Mouse (Mus musculus) liver, embryonic 16.5 days (tissue): ENCODE data around the gene Mctp2. TPM values are rescaled to one million over a fixed set of nuclear protein-coding genes. Genes with fewer than 3 reads are reported as not detected.
A peak's percentile ranks its signal among the peaks of the same experiment; 100 is the strongest.

Source experiments
- ATAC-seq: fragments of 200-750 bp; cut with Nextera tagmentation; 2 replicates; pipeline ENCODE4 v1.8.0; 2017; ENCODE audit warnings: low read depth, mild to moderate bottlenecking, moderate number of reproducible peaks, moderate library complexity
- H3K27ac ChIP-seq: fragments of 300-500 bp; sonication (generic); 2 replicates; pipeline ENCODE4 v1.5.1; 2014; ENCODE audit warnings: mild to moderate bottlenecking, low read length
- H3K27me3 ChIP-seq: fragments of 300-500 bp; sonication (generic); 2 replicates; pipeline ENCODE4 v1.6.1; 2014; ENCODE audit warnings: low read depth, low read length, mixed read lengths; ENCODE audit not compliant: control insufficient read depth, insufficient read depth
- H3K36me3 ChIP-seq: fragments of 300-500 bp; sonication (generic); 2 replicates; pipeline ENCODE4 v1.6.1; 2014; ENCODE audit warnings: mild to moderate bottlenecking; ENCODE audit not compliant: control insufficient read depth, insufficient read depth
- H3K4me1 ChIP-seq: fragments of 300-500 bp; sonication (generic); 2 replicates; pipeline ENCODE4 v1.6.1; 2014; ENCODE audit warnings: low read depth, low read length, mixed read lengths; ENCODE audit not compliant: control insufficient read depth
- H3K4me2 ChIP-seq: fragments of 300-500 bp; sonication (generic); 2 replicates; pipeline ENCODE4 v1.6.1; 2014; ENCODE audit warnings: low read depth, low read length, mixed read lengths
- H3K4me3 ChIP-seq: fragments of 300-500 bp; sonication (generic); 2 replicates; pipeline ENCODE4 v1.5.1; 2014; ENCODE audit warnings: low read depth, mild to moderate bottlenecking, low read length
- H3K9ac ChIP-seq: fragments of 300-500 bp; sonication (generic); 2 replicates; pipeline ENCODE4 v1.6.1; 2014; ENCODE audit warnings: low read depth, low read length
- H3K9me3 ChIP-seq: fragments of 300-500 bp; sonication (generic); replicated peaks from 2 replicates; pipeline ENCODE4 v1.6.1; 2016; ENCODE audit warnings: low read length; ENCODE audit not compliant: control insufficient read depth
- WGBS: fragments of 180-500 bp; shearing (Covaris S2); extraction: QIAGEN DNeasy Blood & Tissue Kit; methylation state at CpG from one replicate; pipeline ENCODE4 v1.1.7; 2014; ENCODE audit not compliant: insufficient replicate concordance; 5-methylcytosine and 5-hydroxymethylcytosine counted together
- polyA plus RNA-seq: library from polyadenylated mRNA; unstranded; fragments of >200 nt; fragmentation: Nextera tagmentation; extraction: Ambion mirVana; gene quantifications from 2 replicates; pipeline ENCODE4 v1.2.1, GENCODE M21; 2015

The Mctp2 gene
- polyA plus RNA-seq, 1 experiment from 2014 or later = 0.61 TPM

DNA sequence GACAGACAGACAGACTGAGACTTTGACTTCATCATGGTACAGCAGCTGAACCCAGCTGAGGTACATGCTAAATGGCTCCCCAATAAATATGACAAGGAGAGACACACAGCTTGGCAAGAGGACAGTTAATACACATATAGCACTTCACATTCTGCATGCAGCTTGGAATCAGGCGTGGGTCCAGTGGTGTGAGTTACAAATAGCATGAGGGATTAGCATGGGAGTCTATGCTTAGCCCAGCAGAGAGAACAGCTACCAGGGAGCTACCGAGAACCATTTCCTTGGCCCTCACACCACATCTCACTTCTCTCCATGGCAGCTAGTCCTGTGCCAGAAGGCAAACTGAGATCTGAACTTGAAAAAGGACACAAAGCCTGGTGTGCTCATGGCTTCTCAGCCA, 137.1 kb downstream of the Mctp2 start:
- Histone ChIP-seq H3K4me2 (no peak overlapping the region), H3K27ac (no peak overlapping the region), H3K27me3 (no peaks in the 10 kb centered on the region), H3K4me1 (no peaks in the 10 kb centered on the region), H3K36me3 (no peaks in the 10 kb centered on the region), H3K9me3 (no peaks in the 10 kb centered on the region), H3K4me3 (no peak overlapping the region), H3K9ac (no peak overlapping the region)
- WGBS = 63% methylated on average over 2 of the region's 2 CpGs
- no peak for ATAC-seq

DNA sequence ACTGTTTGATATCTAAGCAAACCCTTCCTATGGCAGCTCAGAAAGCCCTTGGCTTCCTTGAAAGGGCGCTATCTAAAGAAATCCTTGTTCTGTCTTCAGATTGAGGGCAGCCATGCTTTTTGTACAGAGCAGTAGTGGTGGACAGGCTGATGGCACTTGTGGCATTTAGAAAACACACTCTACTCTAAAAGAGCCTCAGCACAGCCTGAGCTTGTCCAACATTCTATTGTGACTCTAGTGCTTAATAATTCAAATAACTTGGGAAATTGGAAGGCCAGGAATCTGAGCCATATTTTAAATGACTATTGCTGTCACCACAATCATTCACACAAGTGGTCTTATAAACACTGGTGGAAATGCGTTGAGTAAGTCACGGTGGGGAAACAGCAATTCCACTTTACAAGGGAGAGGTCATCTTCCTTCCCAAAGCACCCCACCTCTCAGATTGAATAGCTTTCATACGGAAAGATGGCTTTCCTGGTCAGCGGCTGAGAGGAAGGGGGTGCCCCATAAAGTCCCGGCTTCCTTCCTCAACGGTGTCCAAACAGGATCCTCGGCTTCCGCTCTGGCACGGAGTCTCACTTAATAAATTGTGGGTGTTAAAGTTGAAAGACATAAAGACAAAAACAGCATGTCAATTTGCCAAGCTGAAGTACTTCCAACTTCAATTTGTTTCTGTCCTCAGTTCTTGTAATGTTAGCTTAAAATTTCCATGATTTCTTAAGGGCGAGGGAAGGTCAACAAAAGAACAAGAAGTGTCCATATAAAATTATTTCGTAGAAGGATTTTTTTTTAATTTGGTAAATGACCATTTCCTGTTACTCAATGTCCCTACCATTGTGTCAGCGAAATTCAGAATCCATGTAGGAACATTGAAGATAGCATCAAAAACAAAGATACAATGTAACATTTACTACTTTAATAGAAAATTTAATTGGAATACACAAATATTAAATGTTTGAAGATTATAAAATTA, 140.4 kb downstream of the Mctp2 start:
- 26% methylated on average over 13 of the region's 13 CpGs for WGBS
- Histone ChIP-seq H3K36me3 (no peaks in the 10 kb centered on the region), H3K27ac (no peak overlapping the region), H3K4me2 (no peak overlapping the region), H3K27me3 (no peaks in the 10 kb centered on the region), H3K9ac (no peak overlapping the region), H3K4me3 (no peak overlapping the region), H3K9me3 (no peaks in the 10 kb centered on the region), H3K4me1 (no peaks in the 10 kb centered on the region)
- 0 out of 2 replicates have a peak, but pooled peaks have one; percentile 21 for ATAC-seq

DNA sequence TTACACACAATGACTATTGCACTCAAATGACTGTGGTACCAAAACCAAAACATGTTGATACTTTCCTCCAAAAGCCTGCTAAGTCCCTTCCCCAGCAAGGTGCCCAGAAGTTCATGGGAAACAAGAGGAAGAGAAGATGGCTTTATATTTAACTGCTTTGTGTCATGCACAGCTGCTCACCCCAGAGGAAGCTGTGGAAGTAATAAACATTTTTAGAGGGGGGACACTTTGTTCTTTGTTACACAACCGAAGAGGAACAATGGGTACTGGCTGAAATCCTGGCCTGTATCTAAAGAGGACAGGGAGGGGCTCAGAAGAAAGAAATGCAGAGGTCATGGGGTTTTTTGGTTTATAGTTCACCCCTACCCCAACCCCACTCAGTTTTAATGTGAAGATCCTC, 144.2 kb downstream of the Mctp2 start:
- Histone ChIP-seq H3K9me3 (no peaks in the 10 kb centered on the region), H3K27ac (no peak overlapping the region), H3K4me3 (no peak overlapping the region), H3K4me1 (no peaks in the 10 kb centered on the region), H3K27me3 (no peaks in the 10 kb centered on the region), H3K9ac (no peak overlapping the region), H3K4me2 (no peak overlapping the region), H3K36me3 (no peaks in the 10 kb centered on the region)
- no peak for ATAC-seq
- WGBS = 10% methylated on average over 1 of the region's 1 CpGs

DNA sequence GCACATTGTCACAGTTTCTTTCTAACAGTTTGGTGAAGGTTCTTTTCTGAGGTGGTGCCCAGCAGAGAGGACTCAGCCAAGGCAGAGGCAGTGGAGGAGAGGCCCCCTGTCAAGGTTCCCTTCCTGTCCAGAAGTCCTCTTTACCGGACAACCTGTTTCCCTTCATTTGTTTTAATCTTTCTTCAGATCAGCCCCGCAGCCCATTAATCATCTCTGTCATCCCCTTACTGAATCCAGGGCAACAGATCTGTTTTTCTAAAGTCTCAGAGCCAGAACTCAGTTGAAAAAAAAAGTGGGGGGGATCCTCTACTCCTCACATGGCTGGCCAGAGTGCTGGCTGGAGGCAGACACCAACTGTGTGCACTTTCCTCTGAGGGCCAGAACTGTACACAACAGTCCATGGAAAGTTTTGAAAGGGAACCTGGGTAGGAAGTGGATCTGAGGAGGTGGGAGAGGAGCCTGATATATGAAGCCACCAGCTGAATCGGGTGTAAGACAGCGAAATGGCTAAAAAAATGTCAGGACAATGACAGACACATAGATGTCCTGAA, 146.8 kb downstream of the Mctp2 start:
- Histone ChIP-seq H3K27me3 (no peaks in the 10 kb centered on the region), H3K9ac (no peak overlapping the region), H3K27ac (no peak overlapping the region), H3K4me3 (no peak overlapping the region), H3K4me2 (no peak overlapping the region), H3K9me3 (no peaks in the 10 kb centered on the region), H3K36me3 (no peaks in the 10 kb centered on the region), H3K4me1 (no peaks in the 10 kb centered on the region)
- 39% methylated on average over 4 of the region's 4 CpGs for WGBS
- ATAC-seq = no peak

DNA sequence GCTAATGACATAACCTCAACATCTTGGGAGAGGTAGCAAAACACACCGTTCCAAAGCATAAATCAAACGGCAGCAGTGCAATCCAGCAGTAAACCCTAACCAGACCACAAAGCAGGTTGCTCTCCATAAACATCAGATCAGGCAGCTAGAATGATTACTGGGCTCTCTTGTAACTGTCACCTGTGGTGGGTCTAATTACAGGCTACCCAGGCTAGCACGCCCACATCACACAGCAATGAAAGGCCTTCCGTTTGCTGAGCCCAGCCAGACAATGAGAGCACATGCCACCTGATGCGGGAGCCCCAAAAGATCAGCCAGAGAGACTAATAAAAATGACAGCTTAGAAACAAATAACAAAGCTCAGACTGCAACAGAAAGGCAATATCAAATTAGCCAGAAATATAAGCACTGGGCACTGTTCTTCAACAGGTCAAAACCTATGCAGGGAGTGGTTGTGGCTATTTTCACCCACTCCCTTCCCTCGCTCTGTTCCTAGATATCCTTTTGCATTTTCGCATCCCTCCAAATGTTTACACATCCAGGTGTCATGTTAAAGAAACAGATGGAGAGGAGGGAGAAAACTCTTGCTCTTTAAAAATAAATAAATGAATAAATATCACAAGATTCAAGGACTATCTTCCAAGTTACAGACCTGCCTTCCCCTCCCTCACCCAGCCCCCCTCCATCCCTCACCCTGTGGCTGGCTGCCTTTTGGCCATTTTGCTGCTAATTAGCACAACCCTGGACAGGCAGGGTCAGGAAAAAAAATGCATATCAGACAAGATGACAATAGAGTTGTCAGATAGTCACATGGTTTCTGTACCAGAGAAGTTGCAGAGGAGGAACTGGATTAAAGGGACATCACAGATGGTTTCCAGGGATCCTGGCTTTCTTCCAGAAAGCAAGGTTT, 155.4 kb downstream of the Mctp2 start:
- Histone ChIP-seq H3K9ac (no peak overlapping the region), H3K4me1 (no peaks in the 10 kb centered on the region), H3K4me3 (no peak overlapping the region), H3K27me3 (no peaks in the 10 kb centered on the region), H3K9me3 (no peaks in the 10 kb centered on the region), H3K27ac (no peak overlapping the region), H3K4me2 (no peak overlapping the region), H3K36me3 (no peaks in the 10 kb centered on the region)
- no peak for ATAC-seq
- 61% methylated on average over 7 of the region's 7 CpGs for WGBS

DNA sequence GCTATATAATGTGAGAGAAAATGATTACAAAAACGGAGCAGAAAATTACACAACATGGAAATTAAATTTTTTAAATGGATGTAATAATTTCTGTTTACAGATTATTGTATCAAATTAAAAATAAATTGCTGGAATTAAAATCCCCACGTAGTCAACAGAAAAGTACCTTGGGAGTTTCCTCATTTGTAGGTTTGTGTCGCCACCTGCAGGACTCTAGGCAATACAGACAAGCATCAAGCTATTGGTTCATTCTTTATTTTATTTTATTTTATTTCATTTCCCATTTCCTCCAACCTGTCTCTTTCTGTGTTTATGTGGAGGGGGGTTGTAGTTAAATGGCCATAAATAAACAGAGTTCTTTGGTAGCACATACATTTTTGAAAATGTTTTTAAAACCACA, 157.3 kb downstream of the Mctp2 start:
- no peak overlapping the region for H3K4me3 ChIP-seq
- H3K27me3 ChIP-seq = no peaks in the 10 kb centered on the region
- WGBS = 19% methylated on average over 3 of the region's 3 CpGs
- no peak overlapping the region for H3K4me2 ChIP-seq
- H3K27ac ChIP-seq = no peak overlapping the region
- H3K4me1 ChIP-seq = no peaks in the 10 kb centered on the region
- no peak overlapping the region for H3K9ac ChIP-seq
- H3K36me3 ChIP-seq = no peaks in the 10 kb centered on the region
- ATAC-seq = no peak
- no peaks in the 10 kb centered on the region for H3K9me3 ChIP-seq

DNA sequence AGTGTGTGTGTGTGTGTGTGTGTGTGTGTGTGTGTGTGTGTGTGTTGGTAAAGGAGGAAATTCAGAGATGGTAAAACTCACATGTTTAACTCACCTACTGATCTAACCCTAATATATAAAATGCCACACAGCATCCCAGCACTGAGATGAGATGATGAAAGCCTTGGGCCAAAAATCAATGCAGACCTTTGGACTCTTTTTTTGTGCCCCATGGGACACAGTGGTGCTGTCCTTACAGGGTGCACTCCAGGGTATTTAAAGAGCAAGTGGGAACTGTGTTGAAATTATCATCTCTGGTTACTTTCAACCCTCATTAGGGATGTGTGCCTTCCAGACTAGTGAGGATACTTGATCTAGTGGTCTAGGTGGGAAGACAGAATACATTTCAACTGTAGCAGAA, 159.6 kb downstream of the Mctp2 start:
- Histone ChIP-seq H3K27me3 (no peaks in the 10 kb centered on the region), H3K9ac (no peak overlapping the region), H3K9me3 (no peaks in the 10 kb centered on the region), H3K4me1 (no peaks in the 10 kb centered on the region), H3K4me2 (no peak overlapping the region), H3K27ac (no peak overlapping the region), H3K36me3 (no peaks in the 10 kb centered on the region), H3K4me3 (no peak overlapping the region)
- ATAC-seq = peak; percentile 43

DNA sequence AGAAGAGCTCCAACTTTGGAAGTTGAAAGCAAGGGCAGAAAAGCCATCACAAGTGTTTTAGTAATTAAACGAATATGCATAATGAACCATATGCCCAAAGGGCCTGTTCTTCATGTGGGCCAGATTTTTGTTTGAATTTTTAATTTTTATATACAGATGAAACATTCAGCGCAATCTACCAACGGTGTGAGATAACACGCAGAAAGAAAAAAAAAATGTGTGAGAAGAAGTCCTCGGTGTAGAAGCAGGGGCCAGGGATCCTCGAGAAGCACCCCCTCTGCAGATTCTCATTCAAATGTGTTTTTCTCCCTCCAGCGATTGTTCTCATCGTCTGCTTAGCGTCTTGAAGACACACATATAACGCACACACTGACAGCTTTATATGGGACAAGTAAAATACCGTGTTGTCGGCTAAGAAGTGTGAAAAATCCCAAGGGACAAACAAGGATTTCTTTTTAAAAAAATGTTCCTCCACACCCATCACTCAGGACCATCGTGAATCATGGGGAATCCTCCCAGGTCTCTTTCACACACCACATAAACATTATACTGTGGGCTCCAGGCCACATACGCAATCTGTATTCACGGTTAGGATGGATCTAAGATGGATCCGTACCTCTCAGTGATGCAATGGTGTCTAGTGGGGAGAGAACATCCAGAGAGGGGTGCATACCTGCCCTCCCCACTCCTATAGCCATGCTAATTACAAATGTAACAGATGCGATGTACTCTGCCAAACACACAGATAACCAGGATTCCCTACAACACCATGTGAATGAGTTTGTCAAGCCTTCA, 160.5 kb downstream of the Mctp2 start:
- Histone ChIP-seq H3K9ac (no peak overlapping the region), H3K27ac (no peak overlapping the region), H3K9me3 (no peaks in the 10 kb centered on the region), H3K4me1 (no peaks in the 10 kb centered on the region), H3K36me3 (no peaks in the 10 kb centered on the region), H3K4me2 (no peak overlapping the region), H3K27me3 (no peaks in the 10 kb centered on the region), H3K4me3 (no peak overlapping the region)
- WGBS = 70% methylated on average over 17 of the region's 17 CpGs
- ATAC-seq = no peak
